Mouse (Mus musculus) macrophage (primary cell): ENCODE data around the gene Vstm5. TPM values are rescaled to one million over a fixed set of nuclear protein-coding genes. Genes with fewer than 3 reads are reported as not detected.
"Not testable (repeated sequence)": the region's sequence is repeated elsewhere in the genome, so short reads cannot be mapped to it uniquely, and the experiment has no call there.

Experiments
- H3K27ac ChIP-seq: fragments of 350-480 bp; formaldehyde crosslinking; 2 replicates; pipeline ENCODE4 v1.9.0; 2021
- H3K36me3 ChIP-seq: fragments of 350-480 bp; formaldehyde crosslinking; 2 replicates; pipeline ENCODE4 v1.9.0; 2021; ENCODE audit errors: inconsistent target
- H3K4me3 ChIP-seq: fragments of 350-480 bp; formaldehyde crosslinking; 2 replicates; pipeline ENCODE4 v1.9.0; 2021; ENCODE audit errors: inconsistent target
- H3K79me2 ChIP-seq: fragments of 350-480 bp; formaldehyde crosslinking; 2 replicates; pipeline ENCODE4 v1.9.0; 2021; ENCODE audit errors: inconsistent target
- WGBS: methylation state at CpG from one replicate; pipeline ENCODE4 v1.1.7; 2026; ENCODE audit warnings: inconsistent platforms; ENCODE audit not compliant: missing documents; 5-methylcytosine and 5-hydroxymethylcytosine counted together
- polyA plus RNA-seq: library from polyadenylated mRNA; stranded (reverse); fragments of 250-400 nt; gene quantifications from 3 replicates; pipeline ENCODE4 v1.2.4, GENCODE M21; 2018; ENCODE audit warnings: inconsistent platforms

Vstm5 gene
- polyA plus RNA-seq, 1 experiment from 2014 or later = not detected

- Histone ChIP-seq H3K27ac (no peak overlapping the region), H3K4me3 (no peak overlapping the region), H3K36me3 (peaks cover 6% of the 10 kb centered on the region; the same call in 1 of the 2 replicates), H3K79me2 (no peaks in the 10 kb centered on the region)
- WGBS = 92% methylated on average over 3 of the region's 3 CpGs
These were observed 46.6 kb downstream of the Vstm5 start for GRCm38 (mm10) chr9:15285443-15285842.

GRCm38 (mm10) chr9:15287846-15288245 is 49.0 kb downstream of the Vstm5 start:
- H3K79me2 ChIP-seq = no peaks in the 10 kb centered on the region
- H3K27ac ChIP-seq = no peak overlapping the region
- WGBS = 80% methylated on average over 6 of the region's 6 CpGs
- H3K4me3 ChIP-seq = no peak overlapping the region
- peaks cover 6% of the 10 kb centered on the region for H3K36me3 ChIP-seq

- Histone ChIP-seq H3K4me3 (no peak overlapping the region), H3K36me3 (peaks cover 6% of the 10 kb centered on the region), H3K27ac (no peak overlapping the region), H3K79me2 (no peaks in the 10 kb centered on the region)
- 86% methylated on average over 3 of the region's 3 CpGs for WGBS
These were observed 49.6 kb downstream of the Vstm5 start for GRCm38 (mm10) chr9:15288402-15288801.

- H3K4me3 ChIP-seq = no peak overlapping the region
- 3% methylated on average over 6 of the region's 6 CpGs for WGBS
- peaks cover 6% of the 10 kb centered on the region for H3K36me3 ChIP-seq
- H3K79me2 ChIP-seq = no peaks in the 10 kb centered on the region
- no peak overlapping the region for H3K27ac ChIP-seq
These were observed 50.4 kb downstream of the Vstm5 start for GRCm38 (mm10) chr9:15289251-15289650.

GRCm38 (mm10) chr9:15297112-15297511 is 58.3 kb downstream of the Vstm5 start:
- Histone ChIP-seq H3K4me3 (no peak overlapping the region), H3K27ac (no peak overlapping the region), H3K36me3 (no peaks in the 10 kb centered on the region; the same call in 1 of the 2 replicates), H3K79me2 (no peaks in the 10 kb centered on the region)
- WGBS = 91% methylated on average over 7 of the region's 7 CpGs

GRCm38 (mm10) chr9:15298451-15298850 is 59.6 kb downstream of the Vstm5 start:
- WGBS = 25% methylated on average over 2 of the region's 2 CpGs
- no peaks in the 10 kb centered on the region for H3K36me3 ChIP-seq
- H3K4me3 ChIP-seq = no peak overlapping the region
- H3K27ac ChIP-seq = no peak overlapping the region
- peaks cover 9% of the 10 kb centered on the region; the same call in 1 of the 2 replicates for H3K79me2 ChIP-seq

GRCm38 (mm10) chr9:15300056-15300455 is 61.2 kb downstream of the Vstm5 start:
- Histone ChIP-seq H3K79me2 (peaks cover 23% of the 10 kb centered on the region; the same call in 1 of the 2 replicates), H3K4me3 (no peak overlapping the region), H3K36me3 (no peaks in the 10 kb centered on the region), H3K27ac (no peak overlapping the region)
- 81% methylated on average over 5 of the region's 5 CpGs for WGBS

- Histone ChIP-seq H3K79me2 (peaks cover 33% of the 10 kb centered on the region), H3K27ac (peak overlapping the region; percentile 66), H3K36me3 (no peaks in the 10 kb centered on the region), H3K4me3 (peak overlapping the region; percentile 8; the same call in 1 of the 2 replicates)
- 5% methylated on average over 6 of the region's 6 CpGs for WGBS
These were observed 62.6 kb downstream of the Vstm5 start for GRCm38 (mm10) chr9:15301399-15301798.

- Histone ChIP-seq H3K27ac (peak overlapping the region; percentile 66), H3K79me2 (peaks cover 39% of the 10 kb centered on the region)
- H3K4me3 ChIP-seq, H3K36me3 ChIP-seq: not testable (repeated sequence)
- WGBS = 83% methylated on average over 6 of the region's 6 CpGs
These were observed 63.2 kb downstream of the Vstm5 start for GRCm38 (mm10) chr9:15302006-15302405.

GRCm38 (mm10) chr9:15302881-15303280 is 64.0 kb downstream of the Vstm5 start:
- Histone ChIP-seq H3K79me2 (peaks cover 48% of the 10 kb centered on the region), H3K27ac (no peak overlapping the region), H3K4me3 (no peak overlapping the region), H3K36me3 (no peaks in the 10 kb centered on the region)
- whole genome bisulfite sequencing = 83% methylated on average over 2 of the region's 2 CpGs

- Histone ChIP-seq H3K79me2 (peaks cover 76% of the 10 kb centered on the region), H3K27ac (peak within 1 kb of the TSS; percentile 64), H3K4me3 (peak within 1 kb of the TSS; percentile 81), H3K36me3 (peaks cover 26% of the 10 kb centered on the region)
- WGBS = 3% methylated on average over 38 of the region's 45 CpGs
These were observed 66.9 kb downstream of the Vstm5 start, which contains the start of gene Taf1d for GRCm38 (mm10) chr9:15305503-15306397. Taf1d (plus strand) TSS chr9:15306214.

- H3K36me3 ChIP-seq = peaks cover 26% of the 10 kb centered on the region
- peak within 1 kb of the TSS; percentile 81 for H3K4me3 ChIP-seq
- peak within 1 kb of the TSS; percentile 64 for H3K27ac ChIP-seq
- H3K79me2 ChIP-seq = peaks cover 82% of the 10 kb centered on the region
- WGBS = under 1% methylated on average over 35 of the region's 35 CpGs
These were observed 67.7 kb downstream of the Vstm5 start, which contains the start of gene 4931406C07Rik for GRCm38 (mm10) chr9:15306398-15307119. 4931406C07Rik (minus strand) TSS chr9:15306448.

GRCm38 (mm10) chr9:15307257-15307656 is 68.4 kb downstream of the Vstm5 start:
- Histone ChIP-seq H3K27ac (peak overlapping the region; percentile 64), H3K4me3 (peak overlapping the region; percentile 81), H3K79me2 (peaks cover 89% of the 10 kb centered on the region), H3K36me3 (peaks cover 33% of the 10 kb centered on the region)
- 10% methylated on average over 6 of the region's 6 CpGs for WGBS

GRCm38 (mm10) chr9:15308254-15308653 is 69.4 kb downstream of the Vstm5 start:
- Histone ChIP-seq H3K27ac (no peak overlapping the region), H3K36me3 (peaks cover 41% of the 10 kb centered on the region), H3K4me3 (no peak overlapping the region), H3K79me2 (peaks cover 82% of the 10 kb centered on the region)
- WGBS = 40% methylated on average over 2 of the region's 2 CpGs
